Mouse (Mus musculus) forebrain, embryonic 11.5 days (tissue): ENCODE data around the gene Tmem245. TPM values are rescaled to one million over a fixed set of nuclear protein-coding genes. Genes with fewer than 3 reads are reported as not detected.
A peak's percentile ranks its signal among the peaks of the same experiment; 100 is the strongest.

Experiments
- ATAC-seq: fragments of 200-750 bp; cut with Nextera tagmentation; replicated peaks from 2 replicates; pipeline ENCODE4 v1.8.0; 2017; ENCODE audit warnings: moderate TSS enrichment; ENCODE audit not compliant: low FRiP score
- DNase-seq: peaks from one replicate; pipeline ENCODE4 v3.0.0-alpha.2; 2017; ENCODE audit warnings: low spot score
- H3K27ac ChIP-seq: fragments of 300-500 bp; sonication (generic); 2 replicates; pipeline ENCODE4 v1.5.1; 2014; ENCODE audit warnings: low read depth, low read length
- H3K27me3 ChIP-seq: fragments of 300-500 bp; sonication (generic); 2 replicates; pipeline ENCODE4 v1.6.1; 2014; ENCODE audit warnings: mild to moderate bottlenecking, low read length, mixed read lengths; ENCODE audit not compliant: control insufficient read depth, insufficient read depth
- H3K36me3 ChIP-seq: fragments of 300-500 bp; sonication (generic); 2 replicates; pipeline ENCODE4 v1.6.1; 2014; ENCODE audit warnings: mild to moderate bottlenecking, low read length, moderate library complexity, mixed read lengths; ENCODE audit not compliant: control insufficient read depth, insufficient read depth
- H3K4me1 ChIP-seq: fragments of 300-500 bp; sonication (generic); replicated peaks from 2 replicates; pipeline ENCODE4 v1.6.1; 2014; ENCODE audit warnings: low read length, mixed read lengths; ENCODE audit not compliant: control insufficient read depth, insufficient read depth
- H3K4me2 ChIP-seq: fragments of 300-500 bp; sonication (generic); 2 replicates; pipeline ENCODE4 v1.6.1; 2014; ENCODE audit warnings: low read depth, mild to moderate bottlenecking, low read length, moderate library complexity, mixed read lengths; ENCODE audit not compliant: severe bottlenecking
- H3K4me3 ChIP-seq: fragments of 300-500 bp; sonication (generic); 2 replicates; pipeline ENCODE4 v1.5.1; 2014; ENCODE audit warnings: low read depth, low read length
- H3K9ac ChIP-seq: fragments of 300-500 bp; sonication (generic); 2 replicates; pipeline ENCODE4 v1.6.1; 2014; ENCODE audit warnings: low read length
- H3K9me3 ChIP-seq: fragments of 300-500 bp; sonication (generic); 2 replicates; pipeline ENCODE4 v1.6.1; 2016; ENCODE audit warnings: low read length, mixed read lengths; ENCODE audit not compliant: control insufficient read depth
- WGBS: fragments of 180-500 bp; shearing (Covaris S2); extraction: QIAGEN DNeasy Blood & Tissue Kit; methylation state at CpG from one replicate; pipeline ENCODE4 v1.1.7; 2014; 5-methylcytosine and 5-hydroxymethylcytosine counted together
- polyA plus RNA-seq: library from polyadenylated mRNA; unstranded; fragments of >200 nt; fragmentation: Nextera tagmentation; extraction: Ambion mirVana; gene quantifications from 2 replicates; pipeline ENCODE4 v1.2.1, GENCODE M21; 2014

Gene Tmem245
- polyA plus RNA-seq, 1 experiment from 2014 or later = 12.7 TPM

- 38% methylated on average over 4 of the region's 4 CpGs for WGBS
- no peak overlapping the region for H3K27ac ChIP-seq
- no peak overlapping the region for H3K9ac ChIP-seq
- peaks cover 7% of the 10 kb centered on the region for H3K4me1 ChIP-seq
- no peaks in the 10 kb centered on the region for H3K9me3 ChIP-seq
- ATAC-seq (no peak), DNase-seq (no peak)
- H3K4me2 ChIP-seq = no peak overlapping the region
- H3K36me3 ChIP-seq = no peaks in the 10 kb centered on the region
- no peaks in the 10 kb centered on the region for H3K27me3 ChIP-seq
- no peak overlapping the region for H3K4me3 ChIP-seq
Measured at GRCm38 (mm10) chr4:56865971-56866370, 81.3 kb downstream of the Tmem245 start.

DNA sequence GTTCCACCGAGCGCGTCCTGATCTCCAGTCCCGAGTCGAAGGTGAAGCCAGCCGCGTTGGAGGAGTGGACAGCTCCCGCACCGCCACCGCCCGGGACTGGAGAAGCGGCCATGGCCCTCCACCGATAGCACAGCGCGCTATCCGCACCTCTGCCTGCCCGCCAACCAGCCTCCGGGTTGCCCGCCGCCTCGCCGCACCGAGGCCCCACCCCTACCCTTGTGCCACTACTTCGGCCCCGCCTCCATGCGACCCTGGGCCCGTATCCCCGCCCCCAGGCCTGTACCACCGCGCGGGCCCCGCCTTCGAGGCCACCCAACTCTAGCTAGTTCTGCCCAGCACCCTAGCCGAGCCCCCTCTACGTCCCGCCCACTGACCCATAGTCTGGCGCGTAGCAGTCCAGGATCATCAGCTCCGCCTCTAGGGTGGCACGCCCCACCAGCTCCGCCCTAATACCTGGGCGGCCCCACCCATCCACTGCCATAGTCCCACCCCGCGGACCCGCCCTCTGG is 82.2 kb downstream of the Tmem245 start, which contains the start of gene Ctnnal1:
Gene Ctnnal1 (minus strand): TSS at position 186 of the 509 bp plus-strand sequence.
- Histone ChIP-seq H3K9ac (peak within 1 kb of the TSS; percentile 87), H3K27me3 (no peaks in the 10 kb centered on the region), H3K9me3 (no peaks in the 10 kb centered on the region), H3K36me3 (no peaks in the 10 kb centered on the region), H3K4me3 (peak within 1 kb of the TSS; percentile 85), H3K4me1 (peaks cover 7% of the 10 kb centered on the region), H3K27ac (peak within 1 kb of the TSS; percentile 64; the same call in 1 of the 2 replicates), H3K4me2 (peak within 1 kb of the TSS; percentile 80)
- DNase-seq (peak; percentile 95), ATAC-seq (peak; percentile 97)
- under 1% methylated on average over 42 of the region's 45 CpGs for WGBS

DNA sequence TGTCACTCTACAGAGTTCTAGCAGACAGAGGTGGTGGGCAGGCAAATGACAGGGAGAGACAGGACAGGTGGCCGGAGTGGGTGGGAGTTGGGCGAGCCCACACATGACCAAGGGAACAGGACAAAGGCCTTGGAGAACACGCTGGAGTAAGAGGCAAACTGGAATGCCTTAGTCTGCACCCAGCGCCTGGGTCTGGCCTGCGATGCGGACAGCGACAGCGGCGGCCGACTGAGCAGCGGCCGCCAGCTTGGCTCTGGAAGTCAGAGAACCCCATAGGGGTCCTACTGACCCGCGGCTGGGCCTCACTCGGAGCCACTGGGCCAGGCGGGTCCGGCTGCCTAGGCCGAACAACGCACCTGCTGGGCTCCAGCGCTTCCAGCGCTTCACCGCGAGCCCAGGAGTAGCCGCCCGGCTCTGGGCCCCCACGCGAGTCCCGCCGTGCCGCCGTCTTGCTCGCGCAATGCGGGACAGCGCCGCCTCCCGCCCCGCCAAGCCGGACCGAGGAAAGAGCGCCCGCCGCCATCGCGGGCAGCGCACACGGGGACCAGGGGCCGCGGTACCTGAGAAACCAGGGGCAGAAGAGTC is 82.7 kb downstream of the Tmem245 start:
- Histone ChIP-seq H3K9me3 (no peaks in the 10 kb centered on the region), H3K9ac (peak overlapping the region; percentile 87), H3K4me1 (peaks cover 7% of the 10 kb centered on the region), H3K36me3 (no peaks in the 10 kb centered on the region), H3K4me3 (peak overlapping the region; percentile 85), H3K27me3 (no peaks in the 10 kb centered on the region), H3K4me2 (peak overlapping the region; percentile 80), H3K27ac (peak overlapping the region; percentile 64; the same call in 1 of the 2 replicates)
- WGBS = under 1% methylated on average over 48 of the region's 49 CpGs
- no peak for DNase-seq
- ATAC-seq = peak; percentile 70

- H3K9ac ChIP-seq = peak overlapping the region; percentile 87
- peaks cover 7% of the 10 kb centered on the region for H3K4me1 ChIP-seq
- ATAC-seq = no peak
- WGBS = 52% methylated on average over 4 of the region's 4 CpGs
- no peaks in the 10 kb centered on the region for H3K36me3 ChIP-seq
- H3K27ac ChIP-seq = no peak overlapping the region
- peak overlapping the region; percentile 85 for H3K4me3 ChIP-seq
- peak overlapping the region; percentile 80 for H3K4me2 ChIP-seq
- no peaks in the 10 kb centered on the region for H3K9me3 ChIP-seq
- DNase-seq = no peak
- H3K27me3 ChIP-seq = no peaks in the 10 kb centered on the region
Measured at GRCm38 (mm10) chr4:56864016-56864415, 83.2 kb downstream of the Tmem245 start.

DNA sequence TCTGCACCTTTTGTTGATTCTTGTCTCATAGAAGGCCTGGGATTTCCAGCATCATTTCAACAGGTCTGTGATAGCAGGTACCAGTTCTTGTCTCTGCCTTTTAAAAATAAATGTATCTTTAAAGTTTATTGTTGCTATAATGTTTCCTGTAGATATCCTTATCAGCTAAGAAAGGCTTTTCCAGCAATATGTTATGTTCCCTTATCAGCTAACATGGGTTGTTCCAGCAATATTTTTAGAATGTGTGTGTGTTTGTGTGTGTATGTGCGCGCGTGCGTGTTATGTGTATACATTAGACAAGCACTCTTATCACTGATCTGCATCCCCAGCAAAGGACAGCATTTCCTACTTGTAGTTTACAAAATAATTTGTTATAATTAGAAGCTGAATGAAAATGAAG is 85.7 kb downstream of the Tmem245 start:
- H3K27ac ChIP-seq = no peak overlapping the region
- no peak for DNase-seq
- 92% methylated on average over 4 of the region's 4 CpGs for WGBS
- peaks cover 7% of the 10 kb centered on the region for H3K4me1 ChIP-seq
- H3K4me2 ChIP-seq = no peak overlapping the region
- H3K9ac ChIP-seq = no peak overlapping the region
- H3K27me3 ChIP-seq = no peaks in the 10 kb centered on the region
- no peak overlapping the region for H3K4me3 ChIP-seq
- H3K9me3 ChIP-seq = no peaks in the 10 kb centered on the region
- no peaks in the 10 kb centered on the region for H3K36me3 ChIP-seq
- ATAC-seq = no peak

GRCm38 (mm10) chr4:56858733-56859132 is 88.5 kb downstream of the Tmem245 start:
- H3K4me3 ChIP-seq = no peak overlapping the region
- H3K4me1 ChIP-seq = peaks cover 3% of the 10 kb centered on the region; the same call in 1 of the 2 replicates
- H3K27me3 ChIP-seq = no peaks in the 10 kb centered on the region
- H3K9me3 ChIP-seq = no peaks in the 10 kb centered on the region
- DNase-seq (no peak), ATAC-seq (no peak)
- no peak overlapping the region for H3K27ac ChIP-seq
- H3K36me3 ChIP-seq = no peaks in the 10 kb centered on the region
- H3K9ac ChIP-seq = no peak overlapping the region
- WGBS = 75% methylated on average over 9 of the region's 9 CpGs
- H3K4me2 ChIP-seq = no peak overlapping the region

DNA sequence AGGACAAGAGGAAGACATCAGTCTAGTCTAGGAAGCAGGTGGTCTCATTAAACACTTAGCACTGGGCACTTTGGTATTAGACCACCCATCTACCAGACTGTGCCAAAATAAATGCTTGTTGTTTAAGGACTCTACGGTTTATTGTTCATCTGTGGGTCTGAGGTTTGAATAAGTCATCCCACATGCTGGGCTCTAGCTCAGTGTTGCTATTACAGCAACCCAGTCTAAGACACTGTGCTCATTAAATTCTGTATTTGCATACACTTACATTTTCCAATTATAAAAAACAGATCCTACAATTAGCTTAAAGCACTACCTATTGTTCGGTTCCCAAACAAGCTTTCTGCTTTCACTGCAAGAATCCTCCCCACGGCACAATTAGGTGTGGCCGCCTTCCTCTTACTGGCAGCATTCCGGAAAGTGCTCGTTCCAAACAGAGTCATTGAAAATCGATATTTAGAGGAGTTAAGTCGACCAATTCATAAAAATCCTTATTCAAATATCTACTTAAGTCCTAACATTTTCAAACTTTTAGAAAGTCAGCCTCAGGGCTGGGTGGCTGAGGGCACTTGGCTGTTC is 90.8 kb downstream of the Tmem245 start:
- no peaks in the 10 kb centered on the region for H3K27me3 ChIP-seq
- ATAC-seq (no peak), DNase-seq (no peak)
- H3K9me3 ChIP-seq = no peaks in the 10 kb centered on the region
- no peak overlapping the region for H3K9ac ChIP-seq
- H3K4me2 ChIP-seq = no peak overlapping the region
- H3K27ac ChIP-seq = no peak overlapping the region
- H3K36me3 ChIP-seq = no peaks in the 10 kb centered on the region
- H3K4me1 ChIP-seq = no peaks in the 10 kb centered on the region
- WGBS = 82% methylated on average over 8 of the region's 8 CpGs
- no peak overlapping the region for H3K4me3 ChIP-seq

GRCm38 (mm10) chr4:56855935-56856334 is 91.3 kb downstream of the Tmem245 start:
- ATAC-seq (no peak), DNase-seq (peak; percentile 11)
- Histone ChIP-seq H3K9me3 (no peaks in the 10 kb centered on the region), H3K4me1 (no peaks in the 10 kb centered on the region), H3K4me2 (no peak overlapping the region), H3K27ac (no peak overlapping the region), H3K36me3 (no peaks in the 10 kb centered on the region), H3K4me3 (no peak overlapping the region), H3K27me3 (no peaks in the 10 kb centered on the region), H3K9ac (no peak overlapping the region)
- whole genome bisulfite sequencing = 94% methylated on average over 5 of the region's 5 CpGs

DNA sequence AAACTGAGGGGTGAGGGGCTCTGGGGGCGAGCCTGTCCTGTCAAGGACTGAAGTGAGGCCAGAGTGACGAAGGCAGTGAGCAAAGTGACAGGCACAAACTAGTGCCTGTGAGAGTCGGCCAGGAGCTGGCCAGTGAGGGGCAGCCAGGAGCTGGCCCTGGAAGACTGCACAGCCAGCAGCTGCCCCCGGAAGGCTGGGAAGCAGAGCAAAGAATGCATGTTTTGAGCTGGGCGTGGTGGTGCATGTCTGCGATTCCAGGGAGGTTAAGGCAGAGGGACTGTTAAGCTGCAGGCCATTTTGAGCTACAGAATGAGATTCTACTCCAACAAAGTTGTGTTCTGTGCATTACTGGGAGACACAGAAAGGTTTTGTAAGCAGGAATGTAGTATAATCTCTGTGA is 96.5 kb downstream of the Tmem245 start:
- H3K27me3 ChIP-seq = no peaks in the 10 kb centered on the region
- no peak overlapping the region for H3K4me2 ChIP-seq
- no peaks in the 10 kb centered on the region for H3K4me1 ChIP-seq
- H3K9me3 ChIP-seq = no peaks in the 10 kb centered on the region
- no peak overlapping the region for H3K4me3 ChIP-seq
- 47% methylated on average over 6 of the region's 6 CpGs for WGBS
- H3K27ac ChIP-seq = no peak overlapping the region
- DNase-seq (peak; percentile 49), ATAC-seq (no peak)
- no peak overlapping the region for H3K9ac ChIP-seq
- no peaks in the 10 kb centered on the region for H3K36me3 ChIP-seq
